Mouse (Mus musculus): ENCODE results near the gene Wdr24.
A peak's percentile ranks its signal among the peaks of the same experiment; 100 is the strongest.

The Wdr24 gene

GRCm38 (mm10) chr17:25844396-25844901 lies 21.0 kb downstream of the Wdr24 start, which contains the start of gene Rhot2:
TSS of gene Rhot2 (minus strand) at chr17:25844851.
- Histone ChIP-seq H3K4me1 (replicated peaks; ENCODE audit: low read depth, low read length) (peaks cover 35% of the 10 kb centered on the region), H3K4me3 (replicated peaks; ENCODE audit: low read length) (peak within 1 kb of the TSS; percentile 90), H3K27me3 (ENCODE audit: insufficient read depth, low read length) (no peaks in the 10 kb centered on the region), H3K36me3 (ENCODE audit: insufficient read depth, low read length) (peaks cover 86% of the 10 kb centered on the region), H3K9me3 (ENCODE audit: low read length) (no peaks in the 10 kb centered on the region)
- no peak for TF ChIP-seq NANOG (IDR thresholded peaks at IDR 0.05; ENCODE audit: borderline replicate concordance, low read length)
- TF ChIP-seq POU5F1 (IDR thresholded peaks at IDR 0.05; ENCODE audit: borderline replicate concordance, low read length), result no peak
- TF ChIP-seq CTCF (conservative IDR thresholded peaks at IDR 0.05; ENCODE audit: low read length), result no peak; the same call in 1 of the 2 replicates

GRCm38 (mm10) chr17:25860229-25860628 lies 36.8 kb downstream of the Wdr24 start:
- no peak for TF ChIP-seq CTCF (conservative IDR thresholded peaks at IDR 0.05; ENCODE audit: low read length)
- no peak for TF ChIP-seq NANOG (IDR thresholded peaks at IDR 0.05; ENCODE audit: borderline replicate concordance, low read length)
- no peak for TF ChIP-seq POU5F1 (IDR thresholded peaks at IDR 0.05; ENCODE audit: borderline replicate concordance, low read length)
- Histone ChIP-seq H3K27me3 (ENCODE audit: insufficient read depth, low read length) (no peaks in the 10 kb centered on the region; the same call in 1 of the 2 replicates), H3K4me1 (replicated peaks; ENCODE audit: low read depth, low read length) (peaks cover 37% of the 10 kb centered on the region)

GRCm38 (mm10) chr17:25860832-25861703 lies 37.6 kb downstream of the Wdr24 start, which contains the start of gene Wdr90:
TSS of gene Wdr90 (minus strand) at chr17:25861501.
- H3K9me3 ChIP-seq (ENCODE audit: low read length), result no peaks in the 10 kb centered on the region
- no peaks in the 10 kb centered on the region; the same call in 1 of the 2 replicates for H3K27me3 ChIP-seq (ENCODE audit: insufficient read depth, low read length)
- H3K4me3 ChIP-seq (replicated peaks; ENCODE audit: low read length), result peak within 1 kb of the TSS; percentile 88
- peaks cover 33% of the 10 kb centered on the region for H3K36me3 ChIP-seq (ENCODE audit: insufficient read depth, low read length)
- TF ChIP-seq NANOG (IDR thresholded peaks at IDR 0.05; ENCODE audit: borderline replicate concordance, low read length), result no peak
- TF ChIP-seq CTCF (conservative IDR thresholded peaks at IDR 0.05; ENCODE audit: low read length), result no peak
- no peak for TF ChIP-seq POU5F1 (IDR thresholded peaks at IDR 0.05; ENCODE audit: borderline replicate concordance, low read length)
- peaks cover 37% of the 10 kb centered on the region for H3K4me1 ChIP-seq (replicated peaks; ENCODE audit: low read depth, low read length)

More at GRCm38 (mm10) chr17:25860229-25860628, 36.8 kb downstream of the Wdr24 start:
- H3K4me3 ChIP-seq (replicated peaks; ENCODE audit: low read length), result 0 out of 2 replicates have a peak overlapping the region, but pooled peaks have one; percentile 88
- no peaks in the 10 kb centered on the region for H3K9me3 ChIP-seq (ENCODE audit: low read length)
- H3K36me3 ChIP-seq (ENCODE audit: insufficient read depth, low read length), result peaks cover 35% of the 10 kb centered on the region

GRCm38 (mm10) chr17:25861704-25862612 lies 38.5 kb downstream of the Wdr24 start:
- no peak for TF ChIP-seq NANOG (IDR thresholded peaks at IDR 0.05; ENCODE audit: borderline replicate concordance, low read length)
- no peak for TF ChIP-seq CTCF (conservative IDR thresholded peaks at IDR 0.05; ENCODE audit: low read length)
- no peak for TF ChIP-seq POU5F1 (IDR thresholded peaks at IDR 0.05; ENCODE audit: borderline replicate concordance, low read length)
- H3K36me3 ChIP-seq (ENCODE audit: insufficient read depth, low read length), result peaks cover 31% of the 10 kb centered on the region
- no peaks in the 10 kb centered on the region; the same call in 1 of the 2 replicates for H3K27me3 ChIP-seq (ENCODE audit: insufficient read depth, low read length)
- peak overlapping the region; percentile 88 for H3K4me3 ChIP-seq (replicated peaks; ENCODE audit: low read length)
- H3K4me1 ChIP-seq (replicated peaks; ENCODE audit: low read depth, low read length), result peaks cover 42% of the 10 kb centered on the region
- H3K9me3 ChIP-seq (ENCODE audit: low read length), result no peaks in the 10 kb centered on the region

GRCm38 (mm10) chr17:25863681-25864080 lies 40.3 kb downstream of the Wdr24 start:
- Histone ChIP-seq H3K36me3 (ENCODE audit: insufficient read depth, low read length) (peaks cover 25% of the 10 kb centered on the region), H3K27me3 (ENCODE audit: insufficient read depth, low read length) (no peaks in the 10 kb centered on the region; the same call in 1 of the 2 replicates), H3K4me1 (replicated peaks; ENCODE audit: low read depth, low read length) (peaks cover 51% of the 10 kb centered on the region), H3K9me3 (ENCODE audit: low read length) (no peaks in the 10 kb centered on the region), H3K4me3 (replicated peaks; ENCODE audit: low read length) (no peak overlapping the region)
- TF ChIP-seq CTCF (conservative IDR thresholded peaks at IDR 0.05; ENCODE audit: low read length), result no peak
- no peak for TF ChIP-seq NANOG (IDR thresholded peaks at IDR 0.05; ENCODE audit: borderline replicate concordance, low read length)
- TF ChIP-seq POU5F1 (IDR thresholded peaks at IDR 0.05; ENCODE audit: borderline replicate concordance, low read length), result no peak

- Histone ChIP-seq H3K4me3 (replicated peaks; ENCODE audit: low read length) (no peak overlapping the region), H3K36me3 (ENCODE audit: insufficient read depth, low read length) (peaks cover 19% of the 10 kb centered on the region), H3K4me1 (replicated peaks; ENCODE audit: low read depth, low read length) (peaks cover 56% of the 10 kb centered on the region), H3K9me3 (ENCODE audit: low read length) (no peaks in the 10 kb centered on the region), H3K27me3 (ENCODE audit: insufficient read depth, low read length) (no peaks in the 10 kb centered on the region; the same call in 1 of the 2 replicates)
- no peak for TF ChIP-seq CTCF (conservative IDR thresholded peaks at IDR 0.05; ENCODE audit: low read length)
- no peak for TF ChIP-seq NANOG (IDR thresholded peaks at IDR 0.05; ENCODE audit: borderline replicate concordance, low read length)
- TF ChIP-seq POU5F1 (IDR thresholded peaks at IDR 0.05; ENCODE audit: borderline replicate concordance, low read length), result no peak
These were observed 40.9 kb downstream of the Wdr24 start for GRCm38 (mm10) chr17:25864311-25864710.

- peak overlapping the region; percentile 48 for H3K4me3 ChIP-seq (replicated peaks; ENCODE audit: low read length)
- H3K9me3 ChIP-seq (ENCODE audit: low read length), result no peaks in the 10 kb centered on the region
- H3K36me3 ChIP-seq (ENCODE audit: insufficient read depth, low read length), result peaks cover 15% of the 10 kb centered on the region
- TF ChIP-seq NANOG (IDR thresholded peaks at IDR 0.05; ENCODE audit: borderline replicate concordance, low read length) (no peak), POU5F1 (IDR thresholded peaks at IDR 0.05; ENCODE audit: borderline replicate concordance, low read length) (no peak), CTCF (conservative IDR thresholded peaks at IDR 0.05; ENCODE audit: low read length) (no peak)
- H3K4me1 ChIP-seq (replicated peaks; ENCODE audit: low read depth, low read length), result peaks cover 58% of the 10 kb centered on the region
- no peaks in the 10 kb centered on the region; the same call in 1 of the 2 replicates for H3K27me3 ChIP-seq (ENCODE audit: insufficient read depth, low read length)
These were observed 41.9 kb downstream of the Wdr24 start for GRCm38 (mm10) chr17:25865288-25865687.

Data from E14TG2a.4 (cell line).